Mouse (Mus musculus) stomach, embryonic 15.5 days (tissue): ENCODE data around the gene Foxp1. TPM values are rescaled to one million over a fixed set of nuclear protein-coding genes. Genes with fewer than 3 reads are reported as not detected.

Experiments used
- ATAC-seq: fragments of 200-750 bp; cut with Nextera tagmentation; 2 replicates; pipeline ENCODE4 v1.8.0; 2017; ENCODE audit warnings: low read depth, moderate number of reproducible peaks, moderate TSS enrichment; ENCODE audit not compliant: insufficient read depth, low FRiP score
- H3K27ac ChIP-seq: fragments of 300-500 bp; sonication (generic); 2 replicates; pipeline ENCODE4 v1.5.1; 2015; ENCODE audit warnings: mild to moderate bottlenecking, inconsistent platforms
- H3K27me3 ChIP-seq: fragments of 300-500 bp; sonication (generic); replicated peaks from 2 replicates; pipeline ENCODE4 v1.6.1; 2015; ENCODE audit warnings: inconsistent platforms
- H3K36me3 ChIP-seq: fragments of 300-500 bp; sonication (generic); 2 replicates; pipeline ENCODE4 v1.6.1; 2015; ENCODE audit warnings: inconsistent platforms
- H3K4me1 ChIP-seq: fragments of 300-500 bp; sonication (generic); 2 replicates; pipeline ENCODE4 v1.6.1; 2015; ENCODE audit warnings: inconsistent platforms
- H3K4me2 ChIP-seq: fragments of 300-500 bp; sonication (generic); 2 replicates; pipeline ENCODE4 v1.6.1; 2015; ENCODE audit warnings: mild to moderate bottlenecking, inconsistent platforms
- H3K4me3 ChIP-seq: fragments of 300-500 bp; sonication (generic); replicated peaks from 2 replicates; pipeline ENCODE4 v1.5.1; 2015; ENCODE audit warnings: inconsistent platforms
- H3K9ac ChIP-seq: fragments of 300-500 bp; sonication (generic); 2 replicates; pipeline ENCODE4 v1.6.1; 2015; ENCODE audit warnings: inconsistent platforms
- H3K9me3 ChIP-seq: fragments of 300-500 bp; sonication (generic); 2 replicates; pipeline ENCODE4 v1.6.1; 2016; ENCODE audit warnings: inconsistent platforms
- WGBS: fragments of 180-500 bp; shearing (Covaris S2); methylation state at CpG from one replicate; pipeline ENCODE4 v1.1.7; 2015; 5-methylcytosine and 5-hydroxymethylcytosine counted together
- polyA plus RNA-seq: library from polyadenylated mRNA; unstranded; fragments of >200 nt; fragmentation: Nextera tagmentation; extraction: Ambion mirVana; gene quantifications from 2 replicates; pipeline ENCODE4 v1.2.1, GENCODE M21; 2015

Gene Foxp1
- polyA plus RNA-seq, 1 experiment from 2014 or later, result 105 TPM

DNA sequence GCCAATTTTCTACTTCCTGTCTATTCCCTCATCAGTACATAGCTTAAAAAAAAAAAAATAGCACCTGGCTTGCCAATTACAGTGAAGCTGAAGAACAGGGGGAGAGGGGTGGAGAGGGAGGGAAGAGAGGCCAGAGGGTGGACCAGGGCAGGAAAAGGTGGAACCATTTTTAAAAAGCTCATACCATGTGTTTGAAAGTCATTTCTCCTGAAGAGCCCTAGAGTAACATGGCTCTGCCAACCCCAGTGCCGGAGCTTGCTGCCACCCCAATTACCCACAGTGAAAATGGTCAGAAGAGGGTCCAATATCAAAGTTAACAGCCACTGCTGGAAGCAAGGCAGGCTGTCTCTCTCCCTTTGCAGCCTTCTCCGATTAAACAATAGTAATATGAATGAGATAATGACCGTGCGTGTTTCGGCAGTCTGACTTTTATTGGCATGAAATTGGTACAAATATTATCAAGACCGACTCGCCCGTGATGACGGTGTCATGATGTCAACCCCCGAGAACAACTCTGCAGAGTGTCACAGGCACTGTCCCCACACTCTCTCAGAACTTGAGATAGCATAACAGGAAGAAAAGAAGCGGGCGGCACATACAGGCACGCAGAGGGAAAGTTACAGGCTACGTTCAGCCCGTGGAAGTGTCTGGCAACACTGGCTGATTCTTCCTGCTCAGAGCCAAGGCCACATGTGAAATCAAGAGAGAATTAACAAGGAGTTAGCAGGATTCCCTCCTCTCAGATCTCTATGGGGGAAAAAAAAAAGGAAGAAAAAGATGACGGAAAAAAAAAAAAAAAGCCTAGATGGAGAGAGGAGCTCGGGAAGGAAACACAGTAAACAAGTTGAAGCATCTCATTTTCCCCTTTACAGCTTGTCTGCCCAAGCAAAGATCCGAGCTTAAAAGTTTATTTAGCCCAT is 427.1 kb downstream of the Foxp1 start:
- 9% methylated on average over 18 of the region's 18 CpGs for WGBS
- H3K9ac ChIP-seq, result peak overlapping the region; percentile 18; the same call in 1 of the 2 replicates
- peaks cover 19% of the 10 kb centered on the region; the same call in 1 of the 2 replicates for H3K4me1 ChIP-seq
- ATAC-seq, result no peak
- H3K9me3 ChIP-seq, result no peaks in the 10 kb centered on the region
- H3K27me3 ChIP-seq, result no peaks in the 10 kb centered on the region
- peak overlapping the region; percentile 50 for H3K4me2 ChIP-seq
- peak overlapping the region; percentile 90 for H3K27ac ChIP-seq
- peak overlapping the region; percentile 43 for H3K4me3 ChIP-seq
- H3K36me3 ChIP-seq, result no peaks in the 10 kb centered on the region

DNA sequence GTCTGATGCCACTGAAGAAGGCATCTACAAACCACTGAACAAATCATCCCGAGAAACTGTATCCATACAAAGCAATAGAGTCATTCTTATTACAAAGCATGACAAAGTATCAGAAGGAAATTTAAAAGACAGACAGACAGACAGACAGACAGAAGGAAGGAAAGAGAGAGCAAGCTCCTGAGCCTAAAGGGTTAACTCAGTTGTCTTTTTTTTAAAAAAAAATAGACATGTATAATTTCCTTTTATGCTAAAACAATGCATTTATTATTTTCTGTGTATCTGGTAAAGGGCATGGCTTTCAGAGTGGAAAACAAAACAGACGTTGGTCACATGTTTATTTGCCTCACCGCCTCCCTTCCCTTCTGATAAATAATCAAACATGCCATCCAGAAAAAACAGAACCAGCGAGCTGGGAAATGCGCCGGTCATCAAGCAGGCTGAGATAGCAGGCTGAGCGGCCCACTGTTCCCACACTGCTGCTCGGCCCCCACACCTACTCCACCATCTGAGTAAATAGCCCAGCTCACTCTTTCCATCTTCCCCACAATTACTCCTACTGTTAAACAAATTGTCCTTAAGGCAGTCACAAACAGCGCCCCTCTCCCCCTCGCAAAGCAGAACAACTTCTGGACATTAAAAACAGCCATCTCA is 428.1 kb downstream of the Foxp1 start:
- Histone ChIP-seq H3K4me2 (peak overlapping the region; percentile 50), H3K27ac (peak overlapping the region; percentile 90), H3K4me3 (peak overlapping the region; percentile 30), H3K36me3 (no peaks in the 10 kb centered on the region), H3K27me3 (no peaks in the 10 kb centered on the region), H3K4me1 (peaks cover 19% of the 10 kb centered on the region; the same call in 1 of the 2 replicates), H3K9ac (peak overlapping the region; percentile 24; the same call in 1 of the 2 replicates), H3K9me3 (no peaks in the 10 kb centered on the region)
- no peak; the same call in 1 of the 2 replicates for ATAC-seq
- 14% methylated on average over 10 of the region's 10 CpGs for WGBS

DNA sequence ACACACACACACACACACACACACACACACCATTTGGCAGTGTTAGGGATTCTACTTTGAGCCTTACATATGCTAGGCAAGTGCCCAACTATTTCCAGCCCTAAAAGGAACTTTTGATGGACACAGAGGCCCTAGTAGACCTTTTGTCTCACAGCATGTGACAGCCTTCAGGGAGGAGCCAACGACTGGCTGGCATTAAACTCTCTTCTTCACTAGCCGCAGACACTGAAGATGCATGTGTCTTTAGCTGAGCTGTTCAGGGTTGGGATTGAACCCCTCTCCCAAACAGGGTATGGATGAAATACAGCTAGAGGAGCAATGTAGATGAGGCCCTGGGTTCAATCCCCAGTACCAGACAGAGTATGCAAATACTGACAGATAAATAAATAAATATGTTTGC is 428.7 kb downstream of the Foxp1 start:
- peak overlapping the region; percentile 90 for H3K27ac ChIP-seq
- H3K9ac ChIP-seq, result no peak overlapping the region
- no peaks in the 10 kb centered on the region for H3K9me3 ChIP-seq
- peak overlapping the region; percentile 20; the same call in 1 of the 2 replicates for H3K4me3 ChIP-seq
- no peaks in the 10 kb centered on the region for H3K27me3 ChIP-seq
- WGBS, result 24% methylated on average over 2 of the region's 2 CpGs
- peak overlapping the region; percentile 50 for H3K4me2 ChIP-seq
- H3K4me1 ChIP-seq, result peaks cover 19% of the 10 kb centered on the region; the same call in 1 of the 2 replicates
- H3K36me3 ChIP-seq, result no peaks in the 10 kb centered on the region
- no peak for ATAC-seq

DNA sequence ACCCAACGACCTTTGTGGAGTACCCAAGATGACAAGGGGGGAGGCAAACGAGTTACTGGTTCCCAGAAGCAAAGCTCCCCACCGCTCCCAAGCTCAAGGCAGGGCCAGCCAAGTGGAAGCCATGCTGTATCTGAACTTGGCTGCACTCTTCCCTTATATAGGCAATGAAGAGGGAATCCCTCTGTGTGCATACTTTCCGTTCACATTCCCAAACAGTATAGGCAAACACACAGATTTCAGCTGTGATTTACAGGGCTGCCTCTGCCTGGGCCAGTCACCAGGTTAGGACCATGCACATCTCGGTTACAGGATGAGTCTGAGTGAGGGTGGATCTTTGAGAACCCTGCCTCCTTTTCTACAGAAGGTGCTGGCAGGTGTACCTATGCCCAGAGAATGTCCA is 429.3 kb downstream of the Foxp1 start:
- Histone ChIP-seq H3K27ac (peak overlapping the region; percentile 90), H3K36me3 (no peaks in the 10 kb centered on the region), H3K27me3 (no peaks in the 10 kb centered on the region), H3K4me3 (no peak overlapping the region), H3K4me2 (peak overlapping the region; percentile 22; the same call in 1 of the 2 replicates), H3K9ac (no peak overlapping the region), H3K4me1 (peaks cover 19% of the 10 kb centered on the region; the same call in 1 of the 2 replicates), H3K9me3 (no peaks in the 10 kb centered on the region)
- 24% methylated on average over 5 of the region's 5 CpGs for WGBS
- peak; percentile 54; the same call in 1 of the 2 replicates for ATAC-seq

DNA sequence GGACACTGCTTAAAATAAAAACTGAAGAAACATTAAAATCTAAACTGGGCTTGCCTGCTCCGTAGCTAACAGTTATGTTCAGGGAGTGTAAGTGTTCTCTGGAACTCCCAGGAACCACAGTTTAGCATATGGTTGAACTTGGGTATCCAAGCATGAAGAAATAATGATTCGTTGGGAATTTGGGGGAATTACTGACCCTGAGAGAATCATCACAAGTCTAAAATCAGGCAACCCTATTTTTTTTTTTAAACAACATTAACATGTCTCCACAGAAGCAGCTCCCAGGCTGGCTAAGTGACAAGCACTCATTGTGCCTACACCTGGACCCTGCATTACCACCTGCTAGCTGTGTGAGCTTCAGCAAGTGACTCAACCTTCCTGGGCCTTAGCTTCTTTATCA is 430.7 kb downstream of the Foxp1 start:
- WGBS, result 81% methylated on average over 2 of the region's 2 CpGs
- no peak overlapping the region for H3K4me3 ChIP-seq
- H3K4me1 ChIP-seq, result peaks cover 15% of the 10 kb centered on the region; the same call in 1 of the 2 replicates
- H3K27ac ChIP-seq, result no peak overlapping the region
- no peak for ATAC-seq
- no peak overlapping the region for H3K4me2 ChIP-seq
- H3K36me3 ChIP-seq, result no peaks in the 10 kb centered on the region
- no peaks in the 10 kb centered on the region for H3K9me3 ChIP-seq
- H3K9ac ChIP-seq, result no peak overlapping the region
- H3K27me3 ChIP-seq, result no peaks in the 10 kb centered on the region

DNA sequence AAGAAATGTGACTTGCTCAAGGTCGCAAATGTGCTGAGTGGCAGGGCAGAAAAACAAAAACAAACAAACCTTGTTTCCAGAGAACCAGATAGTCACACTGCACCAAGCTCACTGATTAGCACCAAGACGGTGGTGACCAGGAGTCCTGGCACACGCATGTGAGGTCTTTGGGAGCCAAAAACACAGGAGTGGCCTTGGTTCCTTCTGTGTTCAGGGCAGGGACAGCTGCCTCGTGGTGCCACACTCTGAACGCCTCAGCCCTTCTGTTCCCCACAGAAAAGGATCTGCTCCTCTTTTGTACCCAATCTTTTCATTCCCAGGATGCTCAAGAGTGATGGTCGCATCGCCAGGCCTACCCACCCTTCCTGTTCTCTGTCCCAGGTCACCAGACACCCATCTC is 434.9 kb downstream of the Foxp1 start:
- peaks cover 3% of the 10 kb centered on the region; the same call in 1 of the 2 replicates for H3K36me3 ChIP-seq
- WGBS, result 66% methylated on average over 7 of the region's 7 CpGs
- ATAC-seq, result no peak; the same call in 1 of the 2 replicates
- no peaks in the 10 kb centered on the region for H3K27me3 ChIP-seq
- H3K9ac ChIP-seq, result no peak overlapping the region
- H3K27ac ChIP-seq, result 0 out of 2 replicates have a peak overlapping the region, but pooled peaks have one; percentile 1
- H3K9me3 ChIP-seq, result no peaks in the 10 kb centered on the region
- H3K4me2 ChIP-seq, result no peak overlapping the region
- H3K4me3 ChIP-seq, result no peak overlapping the region
- H3K4me1 ChIP-seq, result no peaks in the 10 kb centered on the region

DNA sequence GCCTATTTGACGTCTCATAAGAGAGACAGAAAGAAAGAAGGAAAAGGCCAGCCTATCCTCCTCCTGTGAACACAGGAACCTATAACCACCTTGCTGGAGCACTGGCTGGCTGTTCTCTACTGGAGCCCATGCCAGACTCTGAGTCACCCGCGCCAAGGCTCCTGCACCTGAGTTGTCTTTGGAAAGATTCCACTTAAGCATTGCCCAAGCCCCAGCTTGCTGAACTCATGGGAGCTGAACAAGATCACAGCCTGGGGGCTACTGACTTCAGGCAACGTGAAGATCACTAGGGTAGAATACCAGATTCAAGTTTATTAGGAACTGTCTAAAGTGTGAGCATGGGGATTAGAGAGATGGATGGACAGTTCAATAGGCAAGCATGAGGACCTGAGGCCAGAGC is 437.6 kb downstream of the Foxp1 start:
- no peak overlapping the region for H3K4me2 ChIP-seq
- H3K36me3 ChIP-seq, result peaks cover 3% of the 10 kb centered on the region; the same call in 1 of the 2 replicates
- no peak for ATAC-seq
- H3K9me3 ChIP-seq, result no peaks in the 10 kb centered on the region
- WGBS, result 70% methylated on average over 4 of the region's 4 CpGs
- no peak overlapping the region for H3K4me3 ChIP-seq
- no peak overlapping the region for H3K9ac ChIP-seq
- H3K27me3 ChIP-seq, result no peaks in the 10 kb centered on the region
- H3K4me1 ChIP-seq, result peaks cover 16% of the 10 kb centered on the region
- no peak overlapping the region for H3K27ac ChIP-seq

DNA sequence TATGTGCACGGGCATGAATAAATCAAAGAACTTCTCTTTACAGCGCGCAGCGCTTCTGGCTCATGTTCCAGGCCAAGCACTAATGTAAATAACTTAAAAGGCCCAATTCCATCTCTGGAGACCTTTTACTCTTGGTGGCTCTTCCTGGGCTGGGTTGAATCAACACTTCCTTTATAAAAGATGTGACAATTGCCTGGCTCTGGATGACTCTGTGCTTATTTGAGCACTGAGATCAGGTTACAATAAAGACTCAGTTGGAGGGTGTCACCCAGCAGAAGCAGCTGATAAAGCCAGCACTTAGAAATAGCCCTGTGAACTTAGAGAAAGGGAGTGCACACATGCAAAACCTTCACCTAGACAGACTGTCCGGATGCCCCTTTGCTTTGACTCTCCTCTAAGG is 441.3 kb downstream of the Foxp1 start:
- H3K9ac ChIP-seq, result no peak overlapping the region
- no peak for ATAC-seq
- H3K4me2 ChIP-seq, result no peak overlapping the region
- H3K36me3 ChIP-seq, result peaks cover 3% of the 10 kb centered on the region; the same call in 1 of the 2 replicates
- no peaks in the 10 kb centered on the region for H3K9me3 ChIP-seq
- WGBS, result 24% methylated on average over 5 of the region's 5 CpGs
- H3K4me3 ChIP-seq, result no peak overlapping the region
- peaks cover 16% of the 10 kb centered on the region for H3K4me1 ChIP-seq
- no peaks in the 10 kb centered on the region for H3K27me3 ChIP-seq
- H3K27ac ChIP-seq, result 0 out of 2 replicates have a peak overlapping the region, but pooled peaks have one; percentile 11

DNA sequence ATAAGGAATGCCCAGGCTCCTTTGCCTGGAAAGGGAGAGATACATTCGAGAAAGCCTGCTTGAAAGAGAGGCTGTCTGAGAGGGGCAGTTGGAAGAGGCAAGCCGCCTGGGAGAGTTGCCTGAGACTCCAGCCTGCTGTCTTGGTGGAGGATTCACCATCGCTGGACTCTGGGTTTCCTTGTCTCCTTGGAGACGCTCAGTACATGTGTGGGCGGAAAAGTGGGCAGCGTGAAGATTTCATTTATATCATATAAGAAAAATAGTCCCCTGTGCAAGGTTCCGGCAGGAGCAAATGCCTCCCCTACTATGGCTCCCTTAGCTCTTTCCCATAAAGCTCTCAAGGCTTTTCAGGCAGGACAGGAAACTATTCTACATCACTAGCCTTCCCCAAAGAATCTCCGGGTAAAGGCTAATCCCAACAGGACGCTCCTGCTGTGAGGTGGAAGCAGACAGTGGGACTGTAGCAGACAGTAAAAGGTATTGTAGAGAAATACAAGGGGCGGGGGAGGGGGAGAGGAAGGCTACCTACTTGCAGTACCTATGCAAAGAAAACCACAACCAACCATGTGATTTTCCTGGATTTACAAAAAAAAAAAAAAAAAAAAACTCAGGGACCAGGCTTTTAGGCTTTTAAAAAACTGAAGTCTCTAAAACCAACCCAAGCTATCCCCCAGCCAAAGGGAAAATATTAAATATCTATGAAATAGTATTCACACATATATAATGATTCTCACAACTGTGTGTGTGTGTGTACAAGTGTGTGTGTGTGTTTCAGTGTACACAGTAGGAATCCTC is 443.3 kb downstream of the Foxp1 start:
- WGBS, result 66% methylated on average over 10 of the region's 10 CpGs
- Histone ChIP-seq H3K9ac (no peak overlapping the region), H3K4me3 (no peak overlapping the region), H3K27ac (no peak overlapping the region), H3K4me1 (peaks cover 16% of the 10 kb centered on the region), H3K36me3 (peaks cover 14% of the 10 kb centered on the region), H3K9me3 (no peaks in the 10 kb centered on the region), H3K4me2 (no peak overlapping the region), H3K27me3 (no peaks in the 10 kb centered on the region)
- no peak for ATAC-seq

DNA sequence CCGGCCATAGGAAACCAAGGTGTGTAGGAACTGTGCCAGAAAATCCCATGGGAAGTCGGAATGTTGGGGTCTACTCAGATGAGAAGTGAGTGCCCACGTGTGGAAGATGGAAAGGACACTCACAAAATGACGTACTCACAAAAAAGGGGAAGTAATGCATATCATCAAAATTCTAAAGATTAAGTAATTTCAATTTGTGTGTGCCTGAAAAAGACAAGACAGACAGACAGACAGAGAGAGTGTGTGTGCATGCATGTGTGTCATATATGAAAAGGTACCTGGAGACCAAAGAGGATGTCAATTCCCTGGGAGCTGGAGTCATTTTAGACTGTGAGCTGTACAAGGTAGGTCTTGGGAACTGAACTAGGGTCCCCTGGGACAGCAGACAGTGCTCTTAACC is 444.4 kb downstream of the Foxp1 start:
- Histone ChIP-seq H3K9ac (no peak overlapping the region), H3K4me1 (peaks cover 16% of the 10 kb centered on the region), H3K27ac (no peak overlapping the region), H3K36me3 (peaks cover 14% of the 10 kb centered on the region), H3K27me3 (no peaks in the 10 kb centered on the region), H3K4me2 (no peak overlapping the region), H3K9me3 (no peaks in the 10 kb centered on the region), H3K4me3 (no peak overlapping the region)
- 85% methylated on average over 4 of the region's 4 CpGs for WGBS
- ATAC-seq, result no peak
